Mouse (Mus musculus): Measurements from ENCODE around the gene Ino80. TPM values are rescaled to one million over a fixed set of nuclear protein-coding genes. Genes with fewer than 3 reads are reported as not detected.

The Ino80 gene
- polyA plus RNA-seq, 1 experiment from 2014 or later: 4.3 TPM

GRCm38 (mm10) chr2:119326161-119327101 lies 151.1 kb downstream of the Ino80 start:
- Histone ChIP-seq H3K4me1 (ENCODE audit: control insufficient read depth, insufficient read depth, low read length) (peaks cover 47% of the 10 kb centered on the region), H3K36me3 (ENCODE audit: control insufficient read depth, insufficient read depth, low read length) (no peaks in the 10 kb centered on the region), H3K4me3 (ENCODE audit: low read depth, low read length) (peak overlapping the region; percentile 28), H3K27ac (ENCODE audit: low read depth, low read length) (no peak overlapping the region), H3K4me2 (peak overlapping the region; percentile 53), H3K9ac (ENCODE audit: low read length) (peak overlapping the region; percentile 44), H3K9me3 (ENCODE audit: control insufficient read depth, low read length) (no peaks in the 10 kb centered on the region), H3K27me3 (ENCODE audit: control insufficient read depth, insufficient read depth, low read length) (peaks cover 94% of the 10 kb centered on the region)
- WGBS: under 1% methylated on average over 61 of the region's 61 CpGs
- ATAC-seq (ENCODE audit: low FRiP score) (no peak), DNase-seq (ENCODE audit: low spot score, missing footprints) (peak; percentile 94)

- H3K27ac ChIP-seq (ENCODE audit: low read depth, low read length): no peak within 1 kb of the TSS
- ATAC-seq (ENCODE audit: low FRiP score): peak; percentile 36; the same call in 1 of the 2 replicates
- H3K4me1 ChIP-seq (ENCODE audit: control insufficient read depth, insufficient read depth, low read length): peaks cover 50% of the 10 kb centered on the region
- H3K9me3 ChIP-seq (ENCODE audit: control insufficient read depth, low read length): no peaks in the 10 kb centered on the region
- H3K4me3 ChIP-seq (ENCODE audit: low read depth, low read length): peak within 1 kb of the TSS; percentile 28
- H3K9ac ChIP-seq (ENCODE audit: low read length): peak within 1 kb of the TSS; percentile 44
- DNase-seq (ENCODE audit: low spot score, missing footprints): peak; percentile 97
- H3K36me3 ChIP-seq (ENCODE audit: control insufficient read depth, insufficient read depth, low read length): no peaks in the 10 kb centered on the region
- peak within 1 kb of the TSS; percentile 53 for H3K4me2 ChIP-seq
- H3K27me3 ChIP-seq (ENCODE audit: control insufficient read depth, insufficient read depth, low read length): peaks cover 95% of the 10 kb centered on the region
- under 1% methylated on average over 33 of the region's 33 CpGs for WGBS
These were observed 151.8 kb downstream of the Ino80 start, which contains the start of gene Dll4 for GRCm38 (mm10) chr2:119325568-119326143. TSS of gene Dll4 (plus strand) at chr2:119325784.

GRCm38 (mm10) chr2:119324576-119325318 lies 152.7 kb downstream of the Ino80 start:
- DNase-seq (ENCODE audit: low spot score, missing footprints) (no peak), ATAC-seq (ENCODE audit: low FRiP score) (no peak)
- Histone ChIP-seq H3K36me3 (ENCODE audit: control insufficient read depth, insufficient read depth, low read length) (no peaks in the 10 kb centered on the region), H3K27ac (ENCODE audit: low read depth, low read length) (no peak overlapping the region), H3K9me3 (ENCODE audit: control insufficient read depth, low read length) (no peaks in the 10 kb centered on the region), H3K27me3 (ENCODE audit: control insufficient read depth, insufficient read depth, low read length) (peaks cover 96% of the 10 kb centered on the region), H3K4me1 (ENCODE audit: control insufficient read depth, insufficient read depth, low read length) (peaks cover 50% of the 10 kb centered on the region), H3K4me2 (peak overlapping the region; percentile 53), H3K4me3 (ENCODE audit: low read depth, low read length) (peak overlapping the region; percentile 28; the same call in 1 of the 2 replicates), H3K9ac (ENCODE audit: low read length) (no peak overlapping the region)
- WGBS: under 1% methylated on average over 32 of the region's 32 CpGs

- no peaks in the 10 kb centered on the region for H3K9me3 ChIP-seq (ENCODE audit: control insufficient read depth, low read length)
- H3K4me2 ChIP-seq: 0 out of 2 replicates have a peak overlapping the region, but pooled peaks have one; percentile 11
- peaks cover 96% of the 10 kb centered on the region for H3K27me3 ChIP-seq (ENCODE audit: control insufficient read depth, insufficient read depth, low read length)
- no peaks in the 10 kb centered on the region for H3K36me3 ChIP-seq (ENCODE audit: control insufficient read depth, insufficient read depth, low read length)
- DNase-seq (ENCODE audit: low spot score, missing footprints) (peak; percentile 88), ATAC-seq (ENCODE audit: low FRiP score) (no peak)
- peaks cover 47% of the 10 kb centered on the region for H3K4me1 ChIP-seq (ENCODE audit: control insufficient read depth, insufficient read depth, low read length)
- WGBS: under 1% methylated on average over 32 of the region's 32 CpGs
- 0 out of 2 replicates have a peak overlapping the region, but pooled peaks have one; percentile 28 for H3K4me3 ChIP-seq (ENCODE audit: low read depth, low read length)
- no peak overlapping the region for H3K27ac ChIP-seq (ENCODE audit: low read depth, low read length)
- H3K9ac ChIP-seq (ENCODE audit: low read length): no peak overlapping the region
These were observed 153.5 kb downstream of the Ino80 start for GRCm38 (mm10) chr2:119323866-119324575.

Other genes with a start within 250 kb of the Ino80 start
- gene Ppp1r14d, start 247.8 kb downstream of the Ino80 start, polyA plus RNA-seq (2014; fragmentation: Nextera tagmentation; extraction: Ambion mirVana): 0.21 TPM in 1 of 2 replicates, not detected in the other
- 1.1 and 1.2 TPM in 2 replicates for gene Spint1, start 240.3 kb downstream of the Ino80 start, polyA plus RNA-seq (2014; fragmentation: Nextera tagmentation; extraction: Ambion mirVana)
- gene Rhov, start 206.4 kb downstream of the Ino80 start, polyA plus RNA-seq (2014; fragmentation: Nextera tagmentation; extraction: Ambion mirVana): 1.3 and 2.6 TPM in 2 replicates
- 9.8 and 10.0 TPM in 2 replicates for gene Vps18, start 188.9 kb downstream of the Ino80 start, polyA plus RNA-seq (2014; fragmentation: Nextera tagmentation; extraction: Ambion mirVana)
- 3.1 and 4.0 TPM in 2 replicates for gene Dll4, start 151.9 kb downstream of the Ino80 start, polyA plus RNA-seq (2014; fragmentation: Nextera tagmentation; extraction: Ambion mirVana)
- gene Chac1, start 126.5 kb downstream of the Ino80 start, polyA plus RNA-seq (2014; fragmentation: Nextera tagmentation; extraction: Ambion mirVana): 0.32 and 0.37 TPM in 2 replicates
- gene Exd1, start 69.9 kb upstream of the Ino80 start, polyA plus RNA-seq (2014; fragmentation: Nextera tagmentation; extraction: Ambion mirVana): 0.20 and 0.69 TPM in 2 replicates
- gene Chp1, start 70.0 kb upstream of the Ino80 start, polyA plus RNA-seq (2014; fragmentation: Nextera tagmentation; extraction: Ambion mirVana): 56.2 and 61.4 TPM in 2 replicates
- gene Nusap1, start 140.6 kb upstream of the Ino80 start, polyA plus RNA-seq (2014; fragmentation: Nextera tagmentation; extraction: Ambion mirVana): 121 and 130 TPM in 2 replicates
- 38.0 and 38.5 TPM in 2 replicates for gene Oip5, start 140.8 kb upstream of the Ino80 start, polyA plus RNA-seq (2014; fragmentation: Nextera tagmentation; extraction: Ambion mirVana)
- gene Ndufaf1, start 185.1 kb upstream of the Ino80 start, polyA plus RNA-seq (2014; fragmentation: Nextera tagmentation; extraction: Ambion mirVana): 40.3 and 47.6 TPM in 2 replicates
- gene Rtf1, start 197.4 kb upstream of the Ino80 start, polyA plus RNA-seq (2014; fragmentation: Nextera tagmentation; extraction: Ambion mirVana): 32.1 and 34.5 TPM in 2 replicates

All from midbrain, embryonic 11.5 days (tissue).